Mouse (Mus musculus) megakaryocyte progenitor cell, adult 5-6 weeks (primary cell): ENCODE measurements around the gene Tmtc2. TPM values are rescaled to one million over a fixed set of nuclear protein-coding genes. Genes with fewer than 3 reads are reported as not detected.

Source experiments
- ATAC-seq: replicated peaks from 2 replicates; pipeline ENCODE4 v1.8.0; 2016; ENCODE audit warnings: mild to moderate bottlenecking, moderate TSS enrichment, inconsistent platforms; ENCODE audit not compliant: poor library complexity
- total RNA-seq, 2 experiments: library from RNA; stranded (forward) in 1 of 2; stranded (reverse) in 1 of 2; fragments of 157-497, 149-512 nt in 1 of 2; fragments of 200-1000 nt in 1 of 2; gene quantifications; 2 replicates each; pipeline versions ENCODE4 v1.2.3 to v1.2.4; 2015 to 2017

The Tmtc2 gene
- total RNA-seq, 2 experiments from 2014 or later, result 0.62 to 0.99 TPM

DNA sequence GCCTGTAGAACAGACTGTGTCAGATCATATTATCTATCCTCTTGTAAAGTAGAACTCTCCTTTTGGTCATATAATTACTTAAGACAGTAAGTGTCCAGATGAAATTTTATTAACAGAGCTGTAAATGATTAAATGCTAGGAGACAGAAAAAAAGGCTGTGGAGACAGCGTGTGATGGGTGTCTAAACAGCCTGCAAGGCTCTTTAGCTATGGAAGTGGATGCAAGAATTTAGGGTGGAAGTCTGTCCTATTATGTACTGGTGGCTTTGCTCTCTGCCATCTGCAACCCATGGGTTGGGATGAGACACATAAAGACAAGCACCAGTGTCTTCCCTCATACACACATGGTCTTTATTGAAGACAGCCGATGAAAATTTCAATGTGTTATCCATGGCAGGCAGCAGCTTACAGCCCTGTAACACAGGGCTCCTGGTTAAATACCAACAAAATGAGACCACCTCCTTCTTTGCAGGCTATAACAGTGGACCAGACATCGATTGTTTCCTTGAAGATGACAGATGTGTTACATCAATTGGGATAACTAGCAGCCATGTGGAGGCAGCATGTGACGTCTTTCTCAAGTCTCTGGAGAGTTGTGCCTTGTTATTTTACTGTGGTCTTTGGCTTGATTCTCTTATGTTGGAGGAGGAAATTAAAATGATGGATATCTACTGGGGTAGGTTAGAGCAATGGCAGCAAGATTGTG lies 380.3 kb downstream of the Tmtc2 start:
- ATAC-seq, result no peak

GRCm38 (mm10) chr10:105192071-105192470 lies 382.2 kb downstream of the Tmtc2 start:
- no peak for ATAC-seq

DNA sequence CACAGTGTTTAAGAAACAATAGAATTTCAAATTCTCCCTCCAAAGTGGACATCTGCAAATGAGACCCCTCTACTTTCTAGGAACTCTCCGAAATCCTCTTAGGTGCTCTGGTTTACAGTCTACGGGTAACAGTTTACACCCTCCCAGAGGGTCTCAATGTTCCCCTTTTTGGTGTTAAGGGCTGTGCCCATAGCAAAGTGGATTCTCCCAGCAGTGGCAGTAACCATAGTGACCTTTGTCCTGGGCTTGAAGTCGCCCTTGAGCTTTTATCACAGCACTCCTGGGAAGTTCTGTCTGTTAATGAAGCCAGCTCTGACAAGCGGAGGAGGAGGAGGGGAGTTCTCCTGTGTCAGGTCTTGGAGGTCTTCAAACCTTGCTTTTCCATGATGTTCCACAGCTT lies 384.5 kb downstream of the Tmtc2 start:
- no peak for ATAC-seq

DNA sequence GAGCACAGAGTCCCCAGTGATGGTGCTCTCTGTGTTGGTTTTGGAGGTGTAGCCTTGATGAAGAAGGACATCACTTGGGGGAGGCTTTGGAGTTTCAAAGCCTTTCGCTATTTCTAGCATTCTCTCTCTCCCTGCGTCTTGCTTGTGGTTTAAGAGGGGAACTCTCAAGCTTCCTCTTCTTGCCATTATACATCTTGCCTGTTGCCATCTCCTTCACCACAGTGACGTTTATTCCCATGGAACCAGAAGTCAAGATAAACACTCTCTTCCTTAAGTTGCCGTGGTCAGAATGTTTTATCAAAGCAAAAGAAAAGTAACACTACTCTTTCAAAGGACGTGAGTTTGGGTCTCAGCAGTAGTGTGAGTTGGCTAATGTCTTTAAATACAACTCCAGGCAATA lies 387.6 kb downstream of the Tmtc2 start:
- peak; percentile 99 for ATAC-seq

DNA sequence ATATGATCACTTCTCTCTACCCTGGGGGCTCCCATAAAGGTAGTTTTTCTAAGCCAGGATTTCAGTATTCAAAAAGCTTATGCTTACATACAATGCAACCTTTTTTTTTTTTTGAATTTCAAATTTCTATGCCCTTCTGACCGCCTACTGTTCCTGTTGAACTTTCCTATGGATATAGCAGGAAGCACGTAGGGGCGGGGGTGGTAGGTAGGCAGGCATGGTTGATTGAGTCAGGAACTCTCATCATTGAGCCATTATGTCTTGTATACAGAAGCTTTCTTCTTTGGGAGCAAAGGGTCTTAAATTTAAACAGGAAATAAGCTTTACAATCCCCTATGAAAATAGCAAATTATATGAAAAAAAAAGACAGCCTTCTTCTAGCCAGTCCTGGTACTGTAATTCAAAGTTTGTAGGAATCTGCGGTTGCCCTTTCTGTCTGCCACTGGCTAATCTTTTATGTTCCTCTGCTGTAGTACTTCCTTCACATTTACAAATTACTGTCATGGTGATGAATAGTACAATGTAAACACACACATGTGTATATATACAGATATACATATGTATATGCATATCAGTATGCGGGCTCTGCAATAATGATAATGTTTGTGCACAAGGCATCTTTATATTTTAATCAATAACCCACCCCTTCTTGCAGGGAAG lies 405.7 kb downstream of the Tmtc2 start:
- ATAC-seq, result no peak

DNA sequence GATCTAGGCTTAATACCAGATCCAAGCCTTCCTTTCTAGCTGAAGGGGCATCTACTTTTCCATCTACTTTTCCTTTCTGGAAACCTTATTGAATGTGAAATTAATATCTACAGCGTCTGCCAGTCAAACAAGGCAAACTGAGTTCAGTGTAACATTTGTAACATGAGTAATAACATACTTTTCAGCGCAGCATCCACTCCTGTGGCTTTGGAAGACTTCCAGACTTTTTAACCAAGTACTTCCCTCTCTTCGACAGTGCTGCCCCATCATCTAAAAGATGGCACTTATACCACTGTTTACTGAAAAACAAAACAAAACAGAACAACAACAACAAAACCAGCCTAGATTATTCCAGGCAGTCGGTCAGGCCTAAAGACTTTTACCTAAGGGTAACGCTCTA lies 409.0 kb downstream of the Tmtc2 start:
- ATAC-seq, result 0 out of 2 replicates have a peak, but pooled peaks have one; percentile 46

GRCm38 (mm10) chr10:105153789-105154188 lies 420.5 kb downstream of the Tmtc2 start:
- ATAC-seq, result no peak

- no peak for ATAC-seq
Observed at GRCm38 (mm10) chr10:105144382-105144781, 429.9 kb downstream of the Tmtc2 start.

GRCm38 (mm10) chr10:105142201-105142600 lies 432.1 kb downstream of the Tmtc2 start:
- ATAC-seq, result no peak
